Mouse (Mus musculus) ES-Bruce4 (cell line): ENCODE results near the gene Adgrl2.

Experiments
- CTCF ChIP-seq: IDR thresholded peaks from one replicate; pipeline ENCODE4 v1.8.1; 2011; ENCODE audit warnings: low read depth, low read length
- EP300 ChIP-seq: IDR thresholded peaks from 2 replicates; pipeline ENCODE4 v1.6.1; 2011; ENCODE audit warnings: low read depth, low read length; ENCODE audit not compliant: insufficient read depth
- POLR2A ChIP-seq: IDR thresholded peaks from one replicate; pipeline ENCODE4 v1.8.1; 2011; ENCODE audit warnings: low read length; ENCODE audit not compliant: insufficient read depth

DNA sequence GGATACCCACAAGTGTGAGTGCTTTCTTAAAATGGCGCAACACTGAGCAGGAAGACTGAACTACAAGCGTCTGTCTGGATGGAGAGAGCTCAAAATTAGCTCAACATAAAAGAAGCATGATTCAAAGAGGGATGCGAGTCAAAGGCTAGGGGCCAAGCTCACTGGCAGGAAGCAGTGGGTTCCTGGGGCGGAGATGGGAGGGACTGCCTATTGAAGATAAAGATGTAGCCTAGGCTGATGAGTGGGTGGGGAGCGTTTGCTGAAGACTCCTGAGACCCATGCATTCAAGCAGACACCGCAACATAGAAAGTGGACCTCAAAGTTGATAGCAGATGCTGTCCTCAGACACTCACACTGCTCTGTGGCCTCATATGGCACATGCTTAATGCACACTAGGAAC is 146.2 kb downstream of the Adgrl2 start:
- no peak for TF ChIP-seq CTCF
- no peak for TF ChIP-seq EP300
- no peak for TF ChIP-seq POLR2A
